Mouse (Mus musculus): ENCODE data around the gene Auts2. TPM values are rescaled to one million over a fixed set of nuclear protein-coding genes. Genes with fewer than 3 reads are reported as not detected.
A peak's percentile ranks its signal among the peaks of the same experiment; 100 is the strongest.

Gene Auts2
- polyA plus RNA-seq, 1 experiment from 2014 or later = 27.7 TPM

GRCm38 (mm10) chr5:131794411-131795133 lies 748.6 kb downstream of the Auts2 start:
- 0 out of 2 replicates have a peak, but pooled peaks cover 3% of the 10 kb centered on the region for H3K27me3 ChIP-seq
- ATAC-seq (replicated peaks; ENCODE audit: low FRiP score) = no peak
- no peak overlapping the region for H3K27ac ChIP-seq
- H3K36me3 ChIP-seq = no peaks in the 10 kb centered on the region
- H3K9ac ChIP-seq = no peak overlapping the region
- 62% methylated on average over 18 of the region's 18 CpGs for WGBS
- H3K4me2 ChIP-seq = no peak overlapping the region
- peaks cover 4% of the 10 kb centered on the region; the same call in 1 of the 2 replicates for H3K4me1 ChIP-seq
- no peaks in the 10 kb centered on the region for H3K9me3 ChIP-seq (replicated peaks)
- H3K4me3 ChIP-seq (replicated peaks) = no peak overlapping the region

GRCm38 (mm10) chr5:131789601-131790000 lies 753.5 kb downstream of the Auts2 start:
- WGBS = 25% methylated on average over 8 of the region's 8 CpGs
- no peak for ATAC-seq (replicated peaks; ENCODE audit: low FRiP score)
- no peak overlapping the region for H3K9ac ChIP-seq
- H3K4me1 ChIP-seq = peaks cover 9% of the 10 kb centered on the region; the same call in 1 of the 2 replicates
- no peak overlapping the region for H3K27ac ChIP-seq
- no peaks in the 10 kb centered on the region for H3K36me3 ChIP-seq
- H3K4me2 ChIP-seq = no peak overlapping the region
- no peaks in the 10 kb centered on the region for H3K27me3 ChIP-seq
- no peaks in the 10 kb centered on the region for H3K9me3 ChIP-seq (replicated peaks)
- H3K4me3 ChIP-seq (replicated peaks) = no peak overlapping the region

GRCm38 (mm10) chr5:131788008-131788407 lies 755.1 kb downstream of the Auts2 start:
- Histone ChIP-seq H3K9ac (no peak overlapping the region), H3K27me3 (no peaks in the 10 kb centered on the region), H3K9me3 (replicated peaks) (no peaks in the 10 kb centered on the region), H3K27ac (no peak overlapping the region), H3K4me3 (replicated peaks) (no peak overlapping the region), H3K4me2 (no peak overlapping the region), H3K36me3 (no peaks in the 10 kb centered on the region), H3K4me1 (peaks cover 10% of the 10 kb centered on the region; the same call in 1 of the 2 replicates)
- no peak for ATAC-seq (replicated peaks; ENCODE audit: low FRiP score)
- 66% methylated on average over 6 of the region's 6 CpGs for WGBS

DNA sequence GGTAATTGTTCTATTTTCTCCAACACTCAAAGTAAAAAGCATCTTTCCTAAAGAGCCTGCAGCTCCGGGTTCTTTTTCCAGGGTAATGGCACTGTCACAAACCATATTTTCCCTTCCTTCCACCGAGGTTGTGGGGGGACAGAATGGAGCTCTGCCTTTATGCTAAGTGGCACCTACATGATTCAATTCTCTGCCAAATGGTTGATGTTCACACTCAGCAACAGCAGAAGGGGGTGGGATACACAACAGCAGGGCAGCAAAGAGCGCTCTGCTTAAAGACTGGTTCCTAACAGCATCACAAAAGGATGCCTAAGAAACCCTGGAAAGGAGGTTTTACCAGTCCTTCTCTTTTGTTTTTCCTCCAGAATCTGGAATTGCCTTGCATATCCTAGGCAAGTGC lies 759.9 kb downstream of the Auts2 start:
- Histone ChIP-seq H3K9me3 (replicated peaks) (no peaks in the 10 kb centered on the region), H3K27me3 (no peaks in the 10 kb centered on the region), H3K4me3 (replicated peaks) (no peak overlapping the region), H3K36me3 (no peaks in the 10 kb centered on the region), H3K4me2 (no peak overlapping the region), H3K27ac (no peak overlapping the region), H3K9ac (no peak overlapping the region), H3K4me1 (0 out of 2 replicates have a peak, but pooled peaks cover 3% of the 10 kb centered on the region)
- WGBS = 61% methylated on average over 3 of the region's 3 CpGs
- ATAC-seq (replicated peaks; ENCODE audit: low FRiP score) = no peak

GRCm38 (mm10) chr5:131781063-131781462 lies 762.1 kb downstream of the Auts2 start:
- H3K27me3 ChIP-seq = no peaks in the 10 kb centered on the region
- no peaks in the 10 kb centered on the region for H3K36me3 ChIP-seq
- H3K4me1 ChIP-seq = peaks cover 6% of the 10 kb centered on the region; the same call in 1 of the 2 replicates
- 84% methylated on average over 14 of the region's 14 CpGs for WGBS
- no peak overlapping the region for H3K9ac ChIP-seq
- H3K4me3 ChIP-seq (replicated peaks) = no peak overlapping the region
- no peak overlapping the region for H3K4me2 ChIP-seq
- ATAC-seq (replicated peaks; ENCODE audit: low FRiP score) = no peak
- no peak overlapping the region for H3K27ac ChIP-seq
- H3K9me3 ChIP-seq (replicated peaks) = no peaks in the 10 kb centered on the region

DNA sequence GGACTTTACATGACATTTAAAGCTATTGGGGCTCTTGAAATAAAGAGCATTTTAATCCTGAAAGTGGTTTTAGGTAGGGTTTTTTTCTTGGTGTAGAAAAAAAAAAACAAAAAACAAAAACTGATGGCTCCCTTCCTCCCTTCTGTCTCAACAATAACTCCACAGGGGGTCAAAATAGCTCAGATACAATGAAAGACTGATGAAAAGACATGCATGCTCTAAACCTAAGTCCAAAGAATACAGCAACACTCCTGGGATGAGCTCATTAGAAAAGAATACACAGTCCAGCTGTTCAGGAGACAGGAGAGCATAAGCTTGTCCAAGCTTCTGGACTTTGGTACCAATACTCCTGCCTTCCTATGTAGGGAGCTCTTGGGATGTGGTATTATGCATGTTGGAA lies 764.0 kb downstream of the Auts2 start:
- no peak for ATAC-seq (replicated peaks; ENCODE audit: low FRiP score)
- H3K4me2 ChIP-seq = no peak overlapping the region
- no peaks in the 10 kb centered on the region for H3K27me3 ChIP-seq
- H3K9me3 ChIP-seq (replicated peaks) = no peaks in the 10 kb centered on the region
- no peak overlapping the region for H3K4me3 ChIP-seq (replicated peaks)
- H3K9ac ChIP-seq = no peak overlapping the region
- peaks cover 21% of the 10 kb centered on the region for H3K4me1 ChIP-seq
- no peaks in the 10 kb centered on the region for H3K36me3 ChIP-seq
- no peak overlapping the region for H3K27ac ChIP-seq

- H3K9me3 ChIP-seq (replicated peaks) = no peaks in the 10 kb centered on the region
- H3K36me3 ChIP-seq = no peaks in the 10 kb centered on the region
- peak overlapping the region; percentile 46; the same call in 1 of the 2 replicates for H3K27ac ChIP-seq
- no peak overlapping the region for H3K4me3 ChIP-seq (replicated peaks)
- no peak overlapping the region for H3K9ac ChIP-seq
- H3K4me1 ChIP-seq = peaks cover 18% of the 10 kb centered on the region
- H3K4me2 ChIP-seq = peak overlapping the region; percentile 47
- no peaks in the 10 kb centered on the region for H3K27me3 ChIP-seq
- peak; percentile 57; the same call in 1 of the 2 replicates for ATAC-seq (replicated peaks; ENCODE audit: low FRiP score)
- 20% methylated on average over 5 of the region's 5 CpGs for WGBS
These were observed 767.5 kb downstream of the Auts2 start for GRCm38 (mm10) chr5:131775672-131776071.

DNA sequence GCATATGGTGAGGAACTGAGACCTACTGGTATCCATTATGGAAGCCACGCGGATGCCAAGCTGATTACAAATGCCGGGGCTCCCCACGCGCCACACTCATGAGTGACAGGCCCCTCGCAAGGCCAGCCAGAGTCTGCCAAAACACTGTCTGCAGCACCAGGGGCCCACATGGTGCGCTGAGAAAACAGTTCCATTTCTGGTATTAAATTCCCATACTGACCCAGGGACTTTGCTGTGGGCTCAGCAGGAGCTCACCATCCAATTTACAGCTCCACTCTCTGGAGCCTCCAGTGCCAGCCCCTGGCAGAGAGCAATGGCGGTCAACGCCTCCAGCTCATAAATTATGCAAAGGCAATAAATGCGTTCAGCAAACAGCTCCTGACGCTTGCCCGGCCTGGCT lies 767.9 kb downstream of the Auts2 start:
- Histone ChIP-seq H3K27me3 (no peaks in the 10 kb centered on the region), H3K27ac (peak overlapping the region; percentile 46), H3K9ac (no peak overlapping the region), H3K4me2 (peak overlapping the region; percentile 47), H3K4me1 (peaks cover 18% of the 10 kb centered on the region), H3K4me3 (replicated peaks) (no peak overlapping the region), H3K36me3 (no peaks in the 10 kb centered on the region), H3K9me3 (replicated peaks) (no peaks in the 10 kb centered on the region)
- ATAC-seq (replicated peaks; ENCODE audit: low FRiP score) = peak; percentile 79
- 10% methylated on average over 12 of the region's 12 CpGs for WGBS

- Histone ChIP-seq H3K36me3 (no peaks in the 10 kb centered on the region), H3K9me3 (replicated peaks) (no peaks in the 10 kb centered on the region), H3K27me3 (no peaks in the 10 kb centered on the region), H3K9ac (no peak overlapping the region), H3K4me2 (peak overlapping the region; percentile 47), H3K4me3 (replicated peaks) (no peak overlapping the region), H3K4me1 (peaks cover 18% of the 10 kb centered on the region), H3K27ac (no peak overlapping the region)
- 47% methylated on average over 6 of the region's 6 CpGs for WGBS
- ATAC-seq (replicated peaks; ENCODE audit: low FRiP score) = peak; percentile 26; the same call in 1 of the 2 replicates
These were observed 768.4 kb downstream of the Auts2 start for GRCm38 (mm10) chr5:131774792-131775191.

- no peak for ATAC-seq (replicated peaks; ENCODE audit: low FRiP score)
- Histone ChIP-seq H3K27me3 (no peaks in the 10 kb centered on the region), H3K4me3 (replicated peaks) (no peak overlapping the region), H3K9ac (no peak overlapping the region), H3K27ac (no peak overlapping the region), H3K36me3 (no peaks in the 10 kb centered on the region), H3K4me1 (peaks cover 18% of the 10 kb centered on the region), H3K4me2 (no peak overlapping the region), H3K9me3 (replicated peaks) (no peaks in the 10 kb centered on the region)
- 96% methylated on average over 1 of the region's 1 CpGs for WGBS
These were observed 770.5 kb downstream of the Auts2 start for GRCm38 (mm10) chr5:131772616-131773015.

GRCm38 (mm10) chr5:131769273-131769672 lies 773.9 kb downstream of the Auts2 start:
- WGBS = 51% methylated on average over 11 of the region's 11 CpGs
- Histone ChIP-seq H3K4me2 (no peak overlapping the region), H3K4me1 (no peaks in the 10 kb centered on the region)

DNA sequence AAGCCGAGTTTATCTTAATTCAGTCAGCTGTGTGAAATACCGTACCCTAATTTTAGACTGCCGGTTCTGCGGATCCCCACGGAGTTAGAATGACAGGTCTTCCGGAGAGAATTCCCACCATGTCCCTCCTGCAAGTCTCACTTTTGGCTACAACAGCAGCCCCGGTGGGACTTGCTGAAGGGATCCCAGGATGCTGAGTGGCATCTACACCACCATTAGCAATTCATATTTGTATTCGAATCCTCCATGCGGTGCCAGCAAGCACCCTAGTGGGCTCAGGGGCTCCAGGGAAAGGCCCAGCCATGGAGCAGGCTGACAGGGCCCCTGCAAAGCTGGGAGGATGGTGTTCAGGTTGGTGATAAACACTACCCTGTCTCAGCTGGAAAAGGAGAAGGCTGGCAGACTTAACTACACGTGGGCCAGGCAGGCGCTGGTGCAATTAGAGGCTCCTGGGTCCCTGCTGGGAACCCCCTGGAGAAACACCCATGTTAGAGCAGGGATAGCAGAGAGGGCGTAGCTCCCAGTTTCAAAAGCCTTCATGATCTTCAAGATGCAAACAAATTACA lies 775.4 kb downstream of the Auts2 start:
- H3K4me1 ChIP-seq = no peaks in the 10 kb centered on the region
- no peak overlapping the region for H3K4me2 ChIP-seq
- WGBS = 77% methylated on average over 12 of the region's 12 CpGs
- H3K27me3 ChIP-seq = peaks cover 3% of the 10 kb centered on the region; the same call in 1 of the 2 replicates
- H3K36me3 ChIP-seq = no peaks in the 10 kb centered on the region
- H3K9me3 ChIP-seq (replicated peaks) = no peaks in the 10 kb centered on the region
- H3K9ac ChIP-seq = no peak overlapping the region
- H3K27ac ChIP-seq = no peak overlapping the region
- no peak for ATAC-seq (replicated peaks; ENCODE audit: low FRiP score)
- H3K4me3 ChIP-seq (replicated peaks) = no peak overlapping the region

More at GRCm38 (mm10) chr5:131769273-131769672, 773.9 kb downstream of the Auts2 start:
- Histone ChIP-seq H3K4me3 (replicated peaks) (no peak overlapping the region), H3K9ac (no peak overlapping the region), H3K9me3 (replicated peaks) (no peaks in the 10 kb centered on the region), H3K27me3 (peaks cover 3% of the 10 kb centered on the region; the same call in 1 of the 2 replicates), H3K36me3 (no peaks in the 10 kb centered on the region), H3K27ac (no peak overlapping the region)
- no peak for ATAC-seq (replicated peaks; ENCODE audit: low FRiP score)
